Mouse (Mus musculus) olfactory bulb, adult 2 months (tissue): ENCODE measurements around the gene U90926.

Experiments
- CTCF ChIP-seq: fragments of 200-500 bp; IDR thresholded peaks from 2 replicates; pipeline ENCODE4 v1.5.1; 2012; ENCODE audit warnings: low read depth, mild to moderate bottlenecking, low read length, moderate library complexity; ENCODE audit not compliant: insufficient read depth
- POLR2A ChIP-seq: fragments of 200-500 bp; IDR thresholded peaks from 2 replicates; pipeline ENCODE4 v1.6.1; 2012; ENCODE audit warnings: mild to moderate bottlenecking, low read depth, low read length, moderate library complexity; ENCODE audit not compliant: insufficient read depth

- TF ChIP-seq POLR2A (no peak), CTCF (no peak)
Measured at GRCm38 (mm10) chr5:92248614-92249013, 33.4 kb upstream of the U90926 start.
